Mouse (Mus musculus): ENCODE results near the gene Gpr137b. TPM values are rescaled to one million over a fixed set of nuclear protein-coding genes. Genes with fewer than 3 reads are reported as not detected.
"Not testable (repeated sequence)": the region's sequence is repeated elsewhere in the genome, so short reads cannot be mapped to it uniquely, and the experiment has no call there.

Gpr137b gene
- total RNA-seq, 1 experiment from 2014 or later, result 6.3 TPM

- ATAC-seq (replicated peaks in 1 of 2; ENCODE audit: insufficient read depth in 1 of 2, low FRiP score in 2 of 2, low TSS enrichment in 1 of 2, low read depth in 1 of 2, poor library complexity in 2 of 2, severe bottlenecking in 2 of 2), result peak; percentile 94 to 97
Measured at GRCm38 (mm10) chr13:13378168-13378859, 15.5 kb downstream of the Gpr137b start.

- ATAC-seq (replicated peaks in 1 of 2; ENCODE audit: insufficient read depth in 1 of 2, low FRiP score in 2 of 2, low TSS enrichment in 1 of 2, low read depth in 1 of 2, poor library complexity in 2 of 2, severe bottlenecking in 2 of 2), result no peak
Measured at GRCm38 (mm10) chr13:13377180-13377579, 16.6 kb downstream of the Gpr137b start.

- ATAC-seq (replicated peaks in 1 of 2; ENCODE audit: insufficient read depth in 1 of 2, low FRiP score in 2 of 2, low TSS enrichment in 1 of 2, low read depth in 1 of 2, poor library complexity in 2 of 2, severe bottlenecking in 2 of 2), result not testable (repeated sequence)
Measured at GRCm38 (mm10) chr13:13373965-13374364, 19.8 kb downstream of the Gpr137b start.

- ATAC-seq (replicated peaks in 1 of 2; ENCODE audit: insufficient read depth in 1 of 2, low FRiP score in 2 of 2, low TSS enrichment in 1 of 2, low read depth in 1 of 2, poor library complexity in 2 of 2, severe bottlenecking in 2 of 2), result not testable (repeated sequence)
Measured at GRCm38 (mm10) chr13:13371436-13371835, 22.4 kb downstream of the Gpr137b start.

GRCm38 (mm10) chr13:13366371-13366770, 27.4 kb downstream of the Gpr137b start:
- not testable (repeated sequence) for ATAC-seq (replicated peaks in 1 of 2; ENCODE audit: insufficient read depth in 1 of 2, low FRiP score in 2 of 2, low TSS enrichment in 1 of 2, low read depth in 1 of 2, poor library complexity in 2 of 2, severe bottlenecking in 2 of 2)

GRCm38 (mm10) chr13:13363536-13363935, 30.3 kb downstream of the Gpr137b start:
- not testable (repeated sequence) for ATAC-seq (replicated peaks in 1 of 2; ENCODE audit: insufficient read depth in 1 of 2, low FRiP score in 2 of 2, low TSS enrichment in 1 of 2, low read depth in 1 of 2, poor library complexity in 2 of 2, severe bottlenecking in 2 of 2)

GRCm38 (mm10) chr13:13362261-13362660, 31.6 kb downstream of the Gpr137b start:
- not testable (repeated sequence) for ATAC-seq (replicated peaks in 1 of 2; ENCODE audit: insufficient read depth in 1 of 2, low FRiP score in 2 of 2, low TSS enrichment in 1 of 2, low read depth in 1 of 2, poor library complexity in 2 of 2, severe bottlenecking in 2 of 2)

GRCm38 (mm10) chr13:13360045-13360444, 33.8 kb downstream of the Gpr137b start:
- ATAC-seq (replicated peaks in 1 of 2; ENCODE audit: insufficient read depth in 1 of 2, low FRiP score in 2 of 2, low TSS enrichment in 1 of 2, low read depth in 1 of 2, poor library complexity in 2 of 2, severe bottlenecking in 2 of 2), result not testable (repeated sequence)

GRCm38 (mm10) chr13:13358602-13359001, 35.2 kb downstream of the Gpr137b start:
- ATAC-seq (replicated peaks in 1 of 2; ENCODE audit: insufficient read depth in 1 of 2, low FRiP score in 2 of 2, low TSS enrichment in 1 of 2, low read depth in 1 of 2, poor library complexity in 2 of 2, severe bottlenecking in 2 of 2), result not testable (repeated sequence)

- ATAC-seq (replicated peaks in 1 of 2; ENCODE audit: insufficient read depth in 1 of 2, low FRiP score in 2 of 2, low TSS enrichment in 1 of 2, low read depth in 1 of 2, poor library complexity in 2 of 2, severe bottlenecking in 2 of 2), result not testable (repeated sequence)
Measured at GRCm38 (mm10) chr13:13358097-13358496, 35.7 kb downstream of the Gpr137b start.

GRCm38 (mm10) chr13:13352113-13352512, 41.7 kb downstream of the Gpr137b start:
- ATAC-seq (replicated peaks in 1 of 2; ENCODE audit: insufficient read depth in 1 of 2, low FRiP score in 2 of 2, low TSS enrichment in 1 of 2, low read depth in 1 of 2, poor library complexity in 2 of 2, severe bottlenecking in 2 of 2), result not testable (repeated sequence)

GRCm38 (mm10) chr13:13350681-13351080, 43.1 kb downstream of the Gpr137b start:
- not testable (repeated sequence) for ATAC-seq (replicated peaks in 1 of 2; ENCODE audit: insufficient read depth in 1 of 2, low FRiP score in 2 of 2, low TSS enrichment in 1 of 2, low read depth in 1 of 2, poor library complexity in 2 of 2, severe bottlenecking in 2 of 2)

- ATAC-seq (replicated peaks in 1 of 2; ENCODE audit: insufficient read depth in 1 of 2, low FRiP score in 2 of 2, low TSS enrichment in 1 of 2, low read depth in 1 of 2, poor library complexity in 2 of 2, severe bottlenecking in 2 of 2), result no peak; a peak in 1 of 4 replicates
Measured at GRCm38 (mm10) chr13:13349288-13349687, 44.5 kb downstream of the Gpr137b start.

GRCm38 (mm10) chr13:13347634-13348412, 46.0 kb downstream of the Gpr137b start:
- ATAC-seq (replicated peaks in 1 of 2; ENCODE audit: insufficient read depth in 1 of 2, low FRiP score in 2 of 2, low TSS enrichment in 1 of 2, low read depth in 1 of 2, poor library complexity in 2 of 2, severe bottlenecking in 2 of 2), result not testable (repeated sequence)

- not testable (repeated sequence) for ATAC-seq (replicated peaks in 1 of 2; ENCODE audit: insufficient read depth in 1 of 2, low FRiP score in 2 of 2, low TSS enrichment in 1 of 2, low read depth in 1 of 2, poor library complexity in 2 of 2, severe bottlenecking in 2 of 2)
Measured at GRCm38 (mm10) chr13:13337361-13337760, 56.5 kb downstream of the Gpr137b start.

- ATAC-seq (replicated peaks in 1 of 2; ENCODE audit: insufficient read depth in 1 of 2, low FRiP score in 2 of 2, low TSS enrichment in 1 of 2, low read depth in 1 of 2, poor library complexity in 2 of 2, severe bottlenecking in 2 of 2), result peak; percentile 51 to 64; a peak in 1 of 4 replicates
Measured at GRCm38 (mm10) chr13:13328876-13329275, 64.9 kb downstream of the Gpr137b start.

Data from hematopoietic stem cell, adult 5-6 weeks (primary cell).